Mouse (Mus musculus) heart, adult 8-10 months (tissue): ENCODE measurements around the gene Wasf2. TPM values are rescaled to one million over a fixed set of nuclear protein-coding genes. Genes with fewer than 3 reads are reported as not detected.

ENCODE experiments used
- DNase-seq: peaks from one replicate; pipeline ENCODE4 v3.0.0; 2022; ENCODE audit warnings: low spot score
- total RNA-seq, 4 experiments: library from RNA; stranded (reverse); gene quantifications; 2 replicates each; pipeline ENCODE4 v1.2.4; 2022

Gene Wasf2
- total RNA-seq, 4 experiments from 2014 or later = 64.1 to 87.2 (median 71.5) TPM

GRCm38 (mm10) chr4:133121974-133122637 is 8.2 kb upstream of the Wasf2 start:
- DNase-seq = no peak

- DNase-seq = no peak
These were observed 3.2 kb upstream of the Wasf2 start for GRCm38 (mm10) chr4:133127079-133127478.

- DNase-seq = no peak
These were observed 2.4 kb upstream of the Wasf2 start for GRCm38 (mm10) chr4:133127894-133128293.

- no peak for DNase-seq
These were observed 914 bp upstream of the Wasf2 start for GRCm38 (mm10) chr4:133129391-133129790.

- DNase-seq = no peak
These were observed 811 bp downstream of the Wasf2 start for GRCm38 (mm10) chr4:133130890-133131741.

GRCm38 (mm10) chr4:133132027-133132426 is 1.7 kb downstream of the Wasf2 start:
- DNase-seq = peak; percentile 90

DNA sequence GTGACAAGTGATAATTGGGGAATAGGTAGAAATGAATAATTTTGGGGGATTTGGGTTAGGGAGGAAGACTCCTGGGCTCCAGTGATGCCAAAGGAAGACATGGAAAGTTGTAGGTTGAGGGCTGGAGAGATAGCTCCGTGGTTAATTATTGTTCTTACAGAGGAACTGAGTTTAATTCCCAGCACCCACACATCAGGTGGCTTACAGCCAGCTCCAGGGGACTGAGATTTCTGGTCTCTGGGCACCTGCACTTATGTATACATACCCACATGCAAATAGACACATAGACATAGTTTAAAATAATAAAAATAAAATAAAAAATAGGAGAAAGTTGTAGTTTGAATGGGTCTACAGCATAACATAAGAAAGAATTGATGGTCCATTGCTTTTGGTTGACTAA is 6.6 kb downstream of the Wasf2 start:
- DNase-seq = no peak

GRCm38 (mm10) chr4:133138971-133139370 is 8.7 kb downstream of the Wasf2 start:
- DNase-seq = no peak

DNA sequence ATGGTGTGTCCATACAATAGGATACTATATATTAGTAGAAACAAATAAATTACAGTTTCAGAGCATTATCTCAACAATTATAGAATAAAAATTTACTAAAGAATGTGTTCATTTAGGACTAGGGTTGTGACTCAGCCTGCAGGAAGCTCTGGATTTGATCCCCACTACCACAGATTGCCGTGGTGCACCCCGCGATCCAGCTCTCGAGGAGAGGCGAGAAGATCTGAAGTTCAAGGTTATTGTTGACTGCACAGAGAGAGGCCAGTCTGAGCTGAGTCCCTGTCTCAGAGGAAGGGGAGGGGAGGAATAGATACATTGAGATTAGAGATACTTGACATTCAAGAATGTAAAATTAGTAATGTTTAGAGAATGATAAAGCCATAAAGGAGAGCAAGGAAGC is 24.7 kb downstream of the Wasf2 start:
- DNase-seq = no peak

GRCm38 (mm10) chr4:133155726-133156125 is 25.4 kb downstream of the Wasf2 start:
- no peak for DNase-seq

GRCm38 (mm10) chr4:133156422-133156821 is 26.1 kb downstream of the Wasf2 start:
- no peak for DNase-seq

- no peak for DNase-seq
These were observed 26.5 kb downstream of the Wasf2 start for GRCm38 (mm10) chr4:133156831-133157230.

DNA sequence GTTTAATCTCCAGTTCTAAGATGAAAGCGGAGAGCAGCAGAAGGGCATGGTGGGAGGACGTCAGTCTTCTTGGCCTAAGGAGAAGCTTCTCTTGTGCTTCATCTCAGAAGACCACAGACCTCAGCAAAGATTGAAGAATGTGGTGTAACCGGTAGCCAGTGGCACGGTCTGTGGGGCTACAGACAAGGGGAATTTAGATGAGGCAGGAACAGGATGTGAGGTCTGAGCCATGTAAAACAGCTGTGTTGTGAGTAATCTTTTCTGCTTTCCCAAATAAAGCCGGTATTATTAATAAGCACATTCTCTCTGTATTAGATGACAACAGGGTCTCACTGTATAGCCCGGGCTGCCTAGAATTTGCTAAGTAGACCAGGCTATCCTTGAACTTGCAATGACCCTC is 28.8 kb downstream of the Wasf2 start:
- no peak for DNase-seq

GRCm38 (mm10) chr4:133159646-133160045 is 29.3 kb downstream of the Wasf2 start:
- no peak for DNase-seq

DNA sequence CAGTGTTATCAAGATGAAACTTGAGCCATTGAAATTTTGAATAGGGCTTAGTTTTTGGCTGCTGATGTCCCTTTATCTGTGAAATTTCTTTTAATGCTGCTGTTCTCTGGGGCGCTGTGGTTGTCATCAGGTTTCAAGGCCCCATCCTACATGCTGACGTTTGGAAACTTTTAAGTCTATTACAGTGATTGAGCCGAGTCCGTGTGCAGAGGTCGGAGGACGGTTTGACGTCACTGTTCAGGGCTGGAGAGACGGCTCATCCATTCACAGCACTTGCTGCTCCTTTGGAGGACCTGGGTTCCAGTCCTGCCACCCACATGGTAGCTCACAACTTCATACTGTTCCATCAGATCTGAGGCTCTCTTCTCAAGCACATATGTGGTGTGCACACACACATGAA is 29.9 kb downstream of the Wasf2 start:
- no peak for DNase-seq

GRCm38 (mm10) chr4:133160821-133161220 is 30.5 kb downstream of the Wasf2 start:
- no peak for DNase-seq

DNA sequence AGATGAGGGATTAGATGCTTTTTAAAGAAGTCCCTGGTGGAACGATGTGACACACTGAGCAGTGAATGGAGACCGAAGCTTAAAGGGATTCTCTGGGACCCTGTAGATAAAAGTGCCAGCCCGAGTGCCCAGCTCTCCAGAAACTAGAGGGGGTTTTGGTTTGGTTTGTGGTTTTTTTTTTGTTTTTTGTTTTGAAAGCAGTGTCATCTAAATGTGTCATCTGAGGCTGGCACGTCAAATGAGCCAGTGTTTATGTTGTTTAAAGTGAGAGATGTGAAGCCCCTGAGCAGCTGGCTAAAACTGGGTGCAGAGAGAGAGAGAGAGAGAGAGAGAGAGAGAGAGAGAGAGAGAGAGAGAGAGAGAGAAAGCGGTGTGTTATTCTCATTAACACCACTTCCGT is 31.9 kb downstream of the Wasf2 start:
- no peak for DNase-seq

GRCm38 (mm10) chr4:133166773-133167172 is 36.5 kb downstream of the Wasf2 start:
- no peak for DNase-seq

DNA sequence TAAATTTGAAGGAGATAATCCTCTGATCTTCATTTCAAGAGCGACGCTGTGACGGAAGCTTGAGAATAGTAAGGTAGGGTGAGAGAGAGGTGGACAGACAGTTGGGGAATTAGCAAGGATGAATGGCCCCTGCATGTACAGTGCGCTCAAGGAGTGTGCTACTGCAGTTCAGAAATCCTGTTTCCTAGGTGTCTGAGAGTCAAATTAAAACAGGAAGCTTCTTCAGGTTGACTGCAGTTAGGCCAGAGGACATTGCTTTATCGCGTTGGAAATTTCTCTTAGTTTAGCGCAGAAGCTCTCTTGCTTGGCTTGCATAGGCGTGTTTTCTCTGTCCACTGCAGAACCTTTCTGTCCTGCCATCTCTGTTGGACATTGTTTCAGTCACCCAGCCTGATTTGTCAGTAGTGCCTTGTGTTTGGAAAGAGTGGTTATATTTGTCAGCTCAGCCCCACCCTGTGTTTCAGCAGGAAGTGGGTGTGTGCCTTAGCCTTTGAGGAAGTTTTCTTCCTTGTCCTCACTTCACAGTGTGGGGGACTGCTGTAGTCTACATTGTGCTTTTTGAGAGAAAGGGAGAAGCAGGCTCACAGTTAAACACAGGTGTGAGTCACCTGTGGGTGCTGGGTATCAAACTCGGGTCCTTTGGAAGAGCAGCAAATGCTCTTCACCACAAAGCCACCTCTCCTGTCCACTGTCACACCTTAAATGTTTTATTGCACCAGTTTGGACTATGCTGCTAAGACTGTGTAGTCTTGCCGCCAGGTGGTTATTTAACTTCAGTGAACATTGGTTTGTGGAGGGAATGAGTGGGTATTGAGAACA is 39.1 kb downstream of the Wasf2 start:
- DNase-seq = peak; percentile 82

GRCm38 (mm10) chr4:133170056-133170524 is 39.8 kb downstream of the Wasf2 start:
- no peak for DNase-seq

- no peak for DNase-seq
These were observed 40.3 kb downstream of the Wasf2 start for GRCm38 (mm10) chr4:133170616-133171015.

- DNase-seq = no peak
These were observed 42.1 kb downstream of the Wasf2 start for GRCm38 (mm10) chr4:133172451-133172850.
